Mouse (Mus musculus): ENCODE measurements around the gene Cd248.
A peak's percentile ranks its signal among the peaks of the same experiment; 100 is the strongest.

GRCm38 (mm10) chr19:5053909-5054308 is 14.0 kb upstream of the Cd248 start:
- TF ChIP-seq CTCF (IDR thresholded peaks at IDR 0.05; ENCODE audit: borderline replicate concordance, extremely low read depth, insufficient read depth, insufficient read length): peak; percentile 80
- no peak for TF ChIP-seq POLR2A (IDR thresholded peaks at IDR 0.05; ENCODE audit: borderline replicate concordance, extremely low read depth, insufficient read depth, insufficient read length, poor library complexity, severe bottlenecking)

All from brain, embryonic 14.5 days (tissue).